Mouse (Mus musculus) stomach, postnatal 0 days (tissue): ENCODE data around the gene Gm10720.
"Not testable (repeated sequence)": the region's sequence is repeated elsewhere in the genome, so short reads cannot be mapped to it uniquely, and the experiment has no call there.

Source experiments
- CTCF ChIP-seq: IDR thresholded peaks from 2 replicates; pipeline ENCODE4 v1.5.1; 2016; ENCODE audit warnings: antibody characterized with exemption, low read depth, mild to moderate bottlenecking, moderate library complexity
- EP300 ChIP-seq: optimal IDR thresholded peaks from 2 replicates; pipeline ENCODE3; 2016; ENCODE audit warnings: antibody characterized with exemption

- not testable (repeated sequence) for TF ChIP-seq CTCF, EP300
Observed at GRCm38 (mm10) chr9:3038161-3038560, 22.7 kb downstream of the Gm10720 start.
